Mouse (Mus musculus) hindbrain, embryonic 15.5 days (tissue): ENCODE data around the gene Gadd45b. TPM values are rescaled to one million over a fixed set of nuclear protein-coding genes. Genes with fewer than 3 reads are reported as not detected.

Experiments
- polyA plus RNA-seq: library from polyadenylated mRNA; unstranded; fragments of >200 nt; fragmentation: Nextera tagmentation; extraction: Ambion mirVana; gene quantifications from 2 replicates; pipeline ENCODE4 v1.2.1, GENCODE M21; 2015

The Gadd45b gene
- polyA plus RNA-seq, 1 experiment from 2014 or later, result 8.5 TPM

Other genes with a start within 250 kb of the Gadd45b start
- 57.5 and 60.2 TPM in 2 replicates for gene Mob3a, start 228.1 kb upstream of the Gadd45b start, polyA plus RNA-seq
- gene Izumo4, start 227.9 kb upstream of the Gadd45b start, polyA plus RNA-seq, result 39.2 and 46.1 TPM in 2 replicates
- 109 and 120 TPM in 2 replicates for gene Ap3d1, start 187.8 kb upstream of the Gadd45b start, polyA plus RNA-seq
- 18.3 and 21.6 TPM in 2 replicates for gene Dot1l, start 174.9 kb upstream of the Gadd45b start, polyA plus RNA-seq
- gene Sf3a2, start 131.9 kb upstream of the Gadd45b start, polyA plus RNA-seq, result 52.3 and 67.4 TPM in 2 replicates
- 130 and 133 TPM in 2 replicates for gene Plekhj1, start 131.4 kb upstream of the Gadd45b start, polyA plus RNA-seq
- gene Amh, start 124.8 kb upstream of the Gadd45b start, polyA plus RNA-seq, result 0.14 and 0.21 TPM in 2 replicates
- gene Jsrp1, start 116.6 kb upstream of the Gadd45b start, polyA plus RNA-seq, result 0.62 and 0.95 TPM in 2 replicates
- gene Oaz1, start 103.4 kb upstream of the Gadd45b start, polyA plus RNA-seq, result 1,303 and 1,311 TPM in 2 replicates
- gene Lingo3, start 86.0 kb upstream of the Gadd45b start, polyA plus RNA-seq, result 15.8 and 18.5 TPM in 2 replicates
- 210 and 228 TPM in 2 replicates for gene Lsm7, start 74.9 kb upstream of the Gadd45b start, polyA plus RNA-seq
- gene Sppl2b, start 74.8 kb upstream of the Gadd45b start, polyA plus RNA-seq, result 76.8 and 87.4 TPM in 2 replicates
- gene Tmprss9, start 58.2 kb upstream of the Gadd45b start, polyA plus RNA-seq, result 0.22 and 0.33 TPM in 2 replicates
- gene Timm13, start 29.1 kb upstream of the Gadd45b start, polyA plus RNA-seq, result 329 and 342 TPM in 2 replicates
- 38.4 and 40.9 TPM in 2 replicates for gene Lmnb2, start 11.8 kb upstream of the Gadd45b start, polyA plus RNA-seq
- 19.1 and 21.4 TPM in 2 replicates for gene Gng7, start 84.9 kb downstream of the Gadd45b start, polyA plus RNA-seq
- gene Diras1, start 95.6 kb downstream of the Gadd45b start, polyA plus RNA-seq, result 71.6 and 81.6 TPM in 2 replicates
- gene Slc39a3, start 107.4 kb downstream of the Gadd45b start, polyA plus RNA-seq, result 46.3 and 53.0 TPM in 2 replicates
- gene Sgta, start 130.1 kb downstream of the Gadd45b start, polyA plus RNA-seq, result 310 and 331 TPM in 2 replicates
- 51.2 and 51.3 TPM in 2 replicates for gene Thop1, start 140.0 kb downstream of the Gadd45b start, polyA plus RNA-seq
- gene Creb3l3, start 168.8 kb downstream of the Gadd45b start, polyA plus RNA-seq, result 0.30 and 0.39 TPM in 2 replicates
- gene Map2k2, start 175.8 kb downstream of the Gadd45b start, polyA plus RNA-seq, result 248 and 259 TPM in 2 replicates
- 15.3 and 16.2 TPM in 2 replicates for gene Zbtb7a, start 205.1 kb downstream of the Gadd45b start, polyA plus RNA-seq
- gene Pias4, start 237.8 kb downstream of the Gadd45b start, polyA plus RNA-seq, result 52.2 and 61.2 TPM in 2 replicates
- 532 and 536 TPM in 2 replicates for gene Eef2, start 246.6 kb downstream of the Gadd45b start, polyA plus RNA-seq